Mouse (Mus musculus): ENCODE data around the gene Hook2.

Hook2 gene

GRCm38 (mm10) chr8:84987903-84988302 lies 2.5 kb upstream of the Hook2 start:
- DNase-seq, result no peak

GRCm38 (mm10) chr8:84989311-84989731 lies 1.1 kb upstream of the Hook2 start:
- DNase-seq, result peak; percentile 84

GRCm38 (mm10) chr8:84989810-84990209 lies 593 bp upstream of the Hook2 start:
- DNase-seq, result peak; percentile 97

- DNase-seq, result peak; percentile 91
These were observed 433 bp downstream of the Hook2 start for GRCm38 (mm10) chr8:84990836-84991235.

- no peak for DNase-seq
These were observed 4.0 kb downstream of the Hook2 start for GRCm38 (mm10) chr8:84994375-84994774.

GRCm38 (mm10) chr8:84995680-84996079 lies 5.3 kb downstream of the Hook2 start:
- DNase-seq, result no peak

GRCm38 (mm10) chr8:84996978-84997377 lies 6.6 kb downstream of the Hook2 start:
- DNase-seq, result no peak

- DNase-seq, result peak; percentile 94
These were observed 7.4 kb downstream of the Hook2 start for GRCm38 (mm10) chr8:84997649-84998295.

GRCm38 (mm10) chr8:85007686-85008085 lies 17.3 kb downstream of the Hook2 start:
- peak; percentile 58 for DNase-seq

- no peak for DNase-seq
These were observed 20.8 kb downstream of the Hook2 start for GRCm38 (mm10) chr8:85011242-85011641.

GRCm38 (mm10) chr8:85013230-85013840 lies 22.9 kb downstream of the Hook2 start:
- peak; percentile 84 for DNase-seq

GRCm38 (mm10) chr8:85014431-85014830 lies 24.0 kb downstream of the Hook2 start, which contains the start of gene Best2:
Gene Best2 (minus strand): TSS chr8:85014531.
- DNase-seq, result no peak

GRCm38 (mm10) chr8:85016724-85017123 lies 26.3 kb downstream of the Hook2 start:
- no peak for DNase-seq

GRCm38 (mm10) chr8:85017209-85017608 lies 26.8 kb downstream of the Hook2 start:
- DNase-seq, result no peak

GRCm38 (mm10) chr8:85021514-85022055 lies 31.2 kb downstream of the Hook2 start:
- DNase-seq, result no peak

- DNase-seq, result no peak
These were observed 33.4 kb downstream of the Hook2 start for GRCm38 (mm10) chr8:85023846-85024245.

- peak; percentile 90 for DNase-seq
These were observed 34.9 kb downstream of the Hook2 start, which contains the start of gene Asna1 for GRCm38 (mm10) chr8:85025098-85025932. Gene Asna1 (minus strand): TSS chr8:85025281.

GRCm38 (mm10) chr8:85026670-85027515 lies 36.5 kb downstream of the Hook2 start, which contains the start of gene Trir:
Gene Trir (plus strand): TSS chr8:85026823.
- peak; percentile 98 for DNase-seq

- DNase-seq, result peak; percentile 34
These were observed 37.1 kb downstream of the Hook2 start for GRCm38 (mm10) chr8:85027516-85027855.

GRCm38 (mm10) chr8:85027922-85028321 lies 37.5 kb downstream of the Hook2 start:
- no peak for DNase-seq

GRCm38 (mm10) chr8:85029271-85029670 lies 38.9 kb downstream of the Hook2 start:
- DNase-seq, result no peak

GRCm38 (mm10) chr8:85032622-85033311 lies 42.4 kb downstream of the Hook2 start:
- DNase-seq, result no peak

Data from kidney, postnatal 10 days (tissue).